Mouse (Mus musculus) neural tube, embryonic 12.5 days (tissue): ENCODE measurements at regions not wholly inside any gene's neighbourhood (a gene's known extent, or its start where the extent isn't known, plus 50 kb on each side); places are given as distances from the start of the nearest gene placed in this dataset.
"Not testable (repeated sequence)": the region's sequence is repeated elsewhere in the genome, so short reads cannot be mapped to it uniquely, and the experiment has no call there.

Experiments used
- ATAC-seq: fragments of 200-750 bp; cut with Nextera tagmentation; 2 replicates; pipeline ENCODE4 v1.8.0; 2017; ENCODE audit warnings: low read depth, mild to moderate bottlenecking, moderate TSS enrichment, moderate library complexity; ENCODE audit not compliant: low FRiP score
- H3K27ac ChIP-seq: fragments of 300-500 bp; sonication (generic); 2 replicates; pipeline ENCODE4 v1.5.1; 2016
- H3K27me3 ChIP-seq: fragments of 300-500 bp; sonication (generic); replicated peaks from 2 replicates; pipeline ENCODE4 v1.6.1; 2016; ENCODE audit warnings: mild to moderate bottlenecking
- H3K36me3 ChIP-seq: fragments of 300-500 bp; sonication (generic); 2 replicates; pipeline ENCODE4 v1.6.1; 2016; ENCODE audit warnings: mild to moderate bottlenecking
- H3K4me1 ChIP-seq: fragments of 300-500 bp; sonication (generic); 2 replicates; pipeline ENCODE4 v1.6.1; 2016
- H3K4me2 ChIP-seq: fragments of 300-500 bp; sonication (generic); replicated peaks from 2 replicates; pipeline ENCODE4 v1.6.1; 2016; ENCODE audit warnings: mild to moderate bottlenecking
- H3K4me3 ChIP-seq: fragments of 300-500 bp; sonication (generic); 2 replicates; pipeline ENCODE4 v1.5.1; 2016
- H3K9ac ChIP-seq: fragments of 300-500 bp; sonication (generic); 2 replicates; pipeline ENCODE4 v1.6.1; 2016; ENCODE audit warnings: mild to moderate bottlenecking
- H3K9me3 ChIP-seq: fragments of 300-500 bp; sonication (generic); 2 replicates; pipeline ENCODE4 v1.6.1; 2016; ENCODE audit warnings: mild to moderate bottlenecking
- WGBS: fragments of 180-500 bp; shearing (Covaris S2); methylation state at CpG from one replicate; pipeline ENCODE4 v1.1.7; 2016; 5-methylcytosine and 5-hydroxymethylcytosine counted together

DNA sequence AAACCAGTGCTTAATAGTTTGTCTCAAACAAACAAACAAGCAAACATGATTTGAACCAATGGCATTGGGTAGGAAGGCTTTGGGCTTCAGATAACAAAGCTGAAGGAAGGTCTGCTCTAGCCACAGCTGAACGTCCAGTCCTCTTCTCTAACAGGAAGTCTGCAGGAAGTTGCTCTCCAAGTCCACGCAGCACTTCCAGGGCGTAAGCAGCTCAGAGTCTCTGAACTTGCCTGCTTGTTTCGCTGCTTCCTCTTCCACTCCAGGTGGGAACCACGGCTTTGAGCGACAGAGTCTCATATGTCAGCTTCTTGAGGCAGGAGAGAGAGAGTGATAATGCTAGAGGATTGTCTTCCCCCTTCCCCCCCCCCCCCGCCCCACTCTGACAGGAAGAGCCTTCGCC lies 123.6 kb downstream of the Tnfrsf21 start:
- Histone ChIP-seq H3K36me3 (no peaks in the 10 kb centered on the region), H3K27ac (no peak overlapping the region), H3K4me3 (no peak overlapping the region), H3K27me3 (no peaks in the 10 kb centered on the region), H3K9me3 (no peaks in the 10 kb centered on the region), H3K4me1 (no peaks in the 10 kb centered on the region), H3K4me2 (no peak overlapping the region), H3K9ac (no peak overlapping the region)
- ATAC-seq = no peak
- 69% methylated on average over 8 of the region's 8 CpGs for WGBS

DNA sequence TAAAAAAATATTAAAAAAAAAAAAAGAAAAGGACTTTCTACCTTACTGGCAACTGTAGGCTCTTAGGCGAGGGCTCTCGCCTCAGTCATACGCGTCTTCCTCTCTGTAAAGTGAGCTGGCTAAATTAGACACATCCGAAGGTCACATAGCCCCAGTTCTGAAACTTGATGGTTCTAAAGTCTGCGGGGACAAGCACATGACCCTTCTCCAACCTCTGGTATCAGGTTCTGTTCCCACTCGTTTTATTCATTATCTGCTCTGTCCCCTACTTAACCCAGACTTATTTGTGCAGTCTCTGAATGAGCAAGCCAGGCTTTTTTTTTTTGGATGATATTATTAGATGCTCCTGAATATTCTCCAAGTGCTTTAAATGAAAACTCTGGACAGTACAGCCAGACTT lies 125.4 kb downstream of the Tnfrsf21 start:
- H3K27ac ChIP-seq = no peak overlapping the region
- WGBS = 91% methylated on average over 7 of the region's 7 CpGs
- no peak overlapping the region for H3K4me2 ChIP-seq

DNA sequence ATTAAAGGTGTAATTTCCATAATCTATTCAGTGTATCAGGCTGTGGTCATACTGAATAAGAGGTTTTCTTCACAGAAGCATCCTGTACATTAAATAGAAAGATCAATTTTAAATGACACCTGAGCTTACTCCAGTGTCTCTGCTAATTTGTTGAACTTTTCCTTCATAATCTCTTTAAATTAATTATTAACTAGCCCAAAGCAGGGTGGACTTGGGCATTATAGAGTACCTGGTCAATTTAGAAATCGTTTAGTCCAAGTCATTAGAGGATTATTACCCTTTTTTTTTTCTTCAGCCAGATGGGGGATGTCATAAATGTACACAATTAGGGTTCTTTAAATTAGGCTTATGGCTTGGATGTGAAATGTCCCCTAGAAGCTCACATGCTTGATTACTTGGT lies 124.4 kb upstream of the Adgrf1 start:
- Histone ChIP-seq H3K27ac (no peak overlapping the region), H3K4me3 (no peak overlapping the region), H3K4me1 (peaks cover 8% of the 10 kb centered on the region), H3K36me3 (no peaks in the 10 kb centered on the region), H3K9me3 (no peaks in the 10 kb centered on the region), H3K9ac (no peak overlapping the region), H3K27me3 (no peaks in the 10 kb centered on the region), H3K4me2 (no peak overlapping the region)
- no peak for ATAC-seq
- 33% methylated on average over 1 of the region's 1 CpGs for WGBS

More for the DNA sequence above, 125.4 kb downstream of the Tnfrsf21 start:
- ATAC-seq = no peak
- no peaks in the 10 kb centered on the region for H3K4me1 ChIP-seq
- H3K27me3 ChIP-seq = no peaks in the 10 kb centered on the region
- H3K4me3 ChIP-seq = no peak overlapping the region
- no peaks in the 10 kb centered on the region for H3K36me3 ChIP-seq
- no peak overlapping the region for H3K9ac ChIP-seq
- H3K9me3 ChIP-seq = no peaks in the 10 kb centered on the region

DNA sequence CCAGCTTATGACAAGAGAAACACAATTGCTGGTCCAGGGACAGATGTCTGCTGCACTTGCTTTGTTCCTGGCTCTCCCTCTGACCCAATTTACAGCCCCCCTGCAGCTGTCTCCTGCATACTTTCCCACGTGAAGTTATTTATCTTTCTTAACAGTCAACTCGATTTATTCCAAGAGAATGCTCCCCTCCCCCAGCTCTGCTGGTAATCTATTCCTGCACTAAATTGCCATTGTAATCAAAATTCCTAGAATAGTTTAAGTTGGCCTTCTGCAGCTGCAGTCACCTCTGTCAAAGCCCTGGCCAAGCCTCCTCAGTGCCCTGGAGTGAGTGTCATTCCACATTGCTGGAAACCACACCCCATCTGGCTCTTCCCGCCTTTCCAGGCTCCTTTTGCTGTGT lies 122.2 kb upstream of the Adgrf1 start:
- H3K9ac ChIP-seq = no peak overlapping the region
- no peak overlapping the region for H3K4me3 ChIP-seq
- no peaks in the 10 kb centered on the region for H3K36me3 ChIP-seq
- H3K27ac ChIP-seq = no peak overlapping the region
- WGBS = 2% methylated on average over 3 of the region's 3 CpGs
- H3K4me2 ChIP-seq = no peak overlapping the region
- peaks cover 8% of the 10 kb centered on the region for H3K4me1 ChIP-seq
- no peak; the same call in 1 of the 2 replicates for ATAC-seq
- H3K9me3 ChIP-seq = no peaks in the 10 kb centered on the region
- H3K27me3 ChIP-seq = no peaks in the 10 kb centered on the region

DNA sequence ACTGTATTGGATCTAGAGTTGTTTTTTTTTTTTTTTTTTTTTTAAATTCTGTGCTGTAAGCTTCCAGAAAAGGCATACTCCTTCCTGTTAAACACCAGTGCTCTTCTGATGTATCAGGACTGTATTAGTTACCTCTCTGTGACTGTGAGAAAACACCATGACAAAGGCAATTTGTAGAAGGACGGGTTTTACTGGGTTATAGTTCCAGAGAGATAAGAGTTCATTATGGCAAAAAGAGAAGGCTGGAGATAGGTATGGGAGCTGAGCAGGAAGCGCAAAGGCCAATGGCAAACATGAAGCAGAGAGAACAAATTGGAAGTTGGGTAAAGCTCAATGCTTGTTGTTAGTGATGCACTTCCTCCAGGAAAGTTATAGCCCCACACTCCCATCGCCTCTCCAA lies 117.5 kb upstream of the Adgrf1 start:
- Histone ChIP-seq H3K4me1 (peaks cover 9% of the 10 kb centered on the region), H3K4me3 (no peak overlapping the region), H3K9me3 (no peaks in the 10 kb centered on the region), H3K9ac (no peak overlapping the region), H3K4me2 (no peak overlapping the region), H3K36me3 (no peaks in the 10 kb centered on the region), H3K27ac (no peak overlapping the region), H3K27me3 (no peaks in the 10 kb centered on the region)
- no peak for ATAC-seq
- 92% methylated on average over 3 of the region's 3 CpGs for WGBS

DNA sequence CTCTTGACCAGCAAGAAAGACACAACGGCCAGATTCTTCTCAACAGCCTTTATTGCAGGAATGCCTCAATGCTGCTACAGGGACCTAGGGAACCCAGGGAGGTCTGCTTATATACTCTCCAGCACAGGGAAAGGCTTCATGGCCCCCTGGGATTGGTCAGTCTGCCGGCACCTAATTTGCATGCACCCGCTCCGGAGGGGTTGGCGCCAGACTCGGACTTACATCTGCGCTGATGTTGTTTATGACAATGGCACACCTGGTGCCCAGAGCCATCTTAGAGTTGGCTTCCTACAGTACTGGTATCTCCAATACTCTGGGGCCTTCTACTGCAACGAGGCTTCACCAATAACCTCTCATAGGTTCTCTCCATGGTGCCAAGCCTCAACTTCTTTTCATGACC lies 114.9 kb upstream of the Adgrf1 start:
- ATAC-seq = not testable (repeated sequence)

DNA sequence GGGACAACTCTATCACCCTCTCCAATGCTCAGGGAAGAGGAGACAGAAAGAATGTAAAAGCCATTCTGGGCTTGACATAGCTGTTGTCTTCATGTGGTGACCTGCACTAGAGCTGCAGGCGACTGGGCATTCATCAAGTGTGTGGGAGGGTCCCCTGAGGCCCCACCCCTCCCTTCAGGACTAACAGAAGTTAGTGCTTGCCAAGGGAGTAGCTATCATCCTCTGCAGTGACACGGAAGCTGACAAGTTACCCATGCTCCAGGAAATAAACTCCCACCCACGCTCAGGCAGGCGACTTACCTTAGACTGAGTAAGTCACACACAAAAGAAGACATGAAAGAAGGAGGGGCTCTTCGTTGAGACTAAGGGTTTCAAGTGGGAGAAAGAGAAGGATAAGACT lies 114.0 kb upstream of the Adgrf1 start:
- 80% methylated on average over 5 of the region's 5 CpGs for WGBS
- peaks cover 15% of the 10 kb centered on the region for H3K4me1 ChIP-seq
- no peak for ATAC-seq
- no peaks in the 10 kb centered on the region for H3K27me3 ChIP-seq
- no peak overlapping the region for H3K4me2 ChIP-seq
- no peaks in the 10 kb centered on the region for H3K9me3 ChIP-seq
- H3K27ac ChIP-seq = no peak overlapping the region
- H3K36me3 ChIP-seq = no peaks in the 10 kb centered on the region
- H3K4me3 ChIP-seq = no peak overlapping the region
- no peak overlapping the region for H3K9ac ChIP-seq

More for the DNA sequence above, 114.9 kb upstream of the Adgrf1 start:
- H3K4me3 ChIP-seq, H3K4me2 ChIP-seq, H3K36me3 ChIP-seq, H3K27me3 ChIP-seq, H3K27ac ChIP-seq, H3K9ac ChIP-seq, H3K9me3 ChIP-seq: not testable (repeated sequence)
- 92% methylated on average over 8 of the region's 8 CpGs for WGBS
- H3K4me1 ChIP-seq = peaks cover 15% of the 10 kb centered on the region

DNA sequence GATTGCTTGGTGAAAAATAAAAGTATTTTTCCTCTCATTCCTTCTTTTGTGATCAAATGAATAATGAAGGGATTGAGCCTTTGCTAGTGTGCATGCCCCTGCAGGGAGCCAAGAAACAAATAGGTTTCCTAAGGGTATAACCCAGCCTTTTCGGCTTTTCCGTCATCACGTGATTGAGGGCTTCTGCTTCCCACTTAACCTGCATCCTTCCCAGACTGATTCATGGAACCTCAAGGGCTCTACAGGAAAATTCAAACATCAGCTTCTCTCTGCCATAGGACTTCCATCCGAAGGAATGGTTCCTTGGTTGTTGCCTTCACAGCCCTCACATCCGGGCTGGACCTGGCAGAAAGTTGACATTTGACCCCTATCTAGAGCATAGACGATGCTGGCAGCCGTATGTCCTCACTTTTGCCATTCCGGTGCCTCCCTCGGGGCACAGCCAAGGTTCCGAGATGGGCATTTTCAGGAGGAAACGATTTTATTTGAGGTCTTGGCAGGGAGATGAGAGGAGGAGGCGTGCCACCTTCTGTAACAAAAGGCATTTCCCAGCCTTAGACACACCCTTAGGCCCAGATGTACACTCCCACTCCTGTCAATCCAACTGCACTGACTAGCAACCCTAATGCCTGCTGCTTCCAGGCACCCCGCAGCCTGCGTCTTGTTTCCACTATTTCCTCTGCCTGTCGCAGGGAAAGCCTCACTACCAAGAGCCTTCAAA lies 112.2 kb upstream of the Adgrf1 start:
- 22% methylated on average over 15 of the region's 15 CpGs for WGBS
- Histone ChIP-seq H3K9me3 (no peaks in the 10 kb centered on the region), H3K27me3 (no peaks in the 10 kb centered on the region), H3K27ac (peak overlapping the region; percentile 27; the same call in 1 of the 2 replicates), H3K36me3 (no peaks in the 10 kb centered on the region), H3K4me1 (peaks cover 15% of the 10 kb centered on the region), H3K4me3 (0 out of 2 replicates have a peak overlapping the region, but pooled peaks have one; percentile 9), H3K9ac (no peak overlapping the region), H3K4me2 (peak overlapping the region; percentile 50)
- ATAC-seq = peak; percentile 92

DNA sequence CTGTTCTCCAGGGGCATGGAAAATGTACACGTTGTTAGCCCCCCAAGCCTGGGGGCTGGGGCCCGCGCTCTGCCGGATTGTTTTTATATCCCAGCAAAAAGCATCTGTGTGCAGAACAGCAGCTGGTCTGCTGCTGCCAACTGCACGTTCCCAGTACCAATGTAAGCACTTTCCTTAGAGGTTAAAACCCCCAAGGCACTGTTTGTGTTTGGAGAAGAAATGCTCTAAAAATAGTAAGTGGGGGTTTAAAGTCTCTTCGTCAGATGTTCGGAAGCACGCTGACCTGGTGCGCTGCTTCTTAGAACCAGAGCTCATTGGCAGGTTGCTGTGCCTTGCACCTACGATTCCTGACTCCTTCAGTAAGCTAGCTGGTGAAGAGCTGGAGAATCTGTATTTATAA lies 111.4 kb upstream of the Adgrf1 start:
- H3K4me3 ChIP-seq = no peak overlapping the region
- H3K4me1 ChIP-seq = peaks cover 15% of the 10 kb centered on the region
- no peaks in the 10 kb centered on the region for H3K36me3 ChIP-seq
- no peak overlapping the region for H3K27ac ChIP-seq
- WGBS = 38% methylated on average over 10 of the region's 10 CpGs
- H3K27me3 ChIP-seq = no peaks in the 10 kb centered on the region
- peak; percentile 71; the same call in 1 of the 2 replicates for ATAC-seq
- H3K9ac ChIP-seq = no peak overlapping the region
- no peaks in the 10 kb centered on the region for H3K9me3 ChIP-seq
- peak overlapping the region; percentile 50 for H3K4me2 ChIP-seq

DNA sequence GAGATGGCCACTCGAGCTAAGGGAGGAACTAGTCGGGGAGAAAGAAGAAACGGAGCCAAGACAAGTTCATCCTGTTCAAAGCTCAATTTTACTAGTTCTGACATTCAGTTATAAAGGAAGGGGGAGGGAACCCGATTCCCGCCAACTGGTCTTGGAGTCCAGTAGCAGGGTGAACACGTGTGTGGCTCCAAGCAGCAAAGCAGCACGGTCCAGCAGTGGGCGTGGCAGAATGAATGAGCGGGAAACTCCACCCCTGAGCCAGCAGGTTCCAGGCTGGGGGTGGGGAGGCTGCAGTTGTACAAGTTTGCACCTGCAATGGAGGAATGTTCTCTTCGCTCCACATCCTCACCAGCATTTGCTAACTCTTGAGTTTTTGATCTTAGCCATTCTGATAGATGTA lies 108.8 kb upstream of the Adgrf1 start:
- not testable (repeated sequence) for H3K27me3 ChIP-seq, H3K9ac ChIP-seq, H3K4me3 ChIP-seq, H3K27ac ChIP-seq, H3K36me3 ChIP-seq, H3K4me2 ChIP-seq, H3K9me3 ChIP-seq, ATAC-seq
- WGBS = 70% methylated on average over 10 of the region's 10 CpGs
- H3K4me1 ChIP-seq = peaks cover 15% of the 10 kb centered on the region

DNA sequence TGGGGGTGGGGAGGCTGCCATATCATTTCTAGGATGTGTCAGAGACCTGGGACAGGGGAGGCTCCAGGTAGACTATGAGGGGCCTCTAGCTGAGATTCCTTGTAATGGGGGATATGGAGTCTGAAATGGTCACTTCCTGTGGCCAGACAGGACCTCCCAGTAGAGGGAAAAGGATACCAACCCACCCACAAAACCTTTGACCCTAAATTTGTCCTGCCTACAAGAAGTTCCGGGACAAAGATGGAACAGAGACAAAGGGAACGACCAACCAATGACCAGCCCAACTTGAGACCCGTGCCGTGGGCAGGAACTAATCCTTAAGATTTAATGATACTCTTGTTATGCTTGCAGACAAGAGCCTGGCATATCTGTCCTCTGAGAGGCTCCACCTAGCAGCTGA lies 107.0 kb upstream of the Adgrf1 start:
- Histone ChIP-seq H3K4me2 (no peak overlapping the region), H3K27me3 (no peaks in the 10 kb centered on the region), H3K4me1 (peaks cover 9% of the 10 kb centered on the region), H3K9me3 (no peaks in the 10 kb centered on the region), H3K9ac (no peak overlapping the region), H3K36me3 (no peaks in the 10 kb centered on the region), H3K4me3 (no peak overlapping the region), H3K27ac (no peak overlapping the region)
- no peak for ATAC-seq
- 88% methylated on average over 4 of the region's 4 CpGs for WGBS

DNA sequence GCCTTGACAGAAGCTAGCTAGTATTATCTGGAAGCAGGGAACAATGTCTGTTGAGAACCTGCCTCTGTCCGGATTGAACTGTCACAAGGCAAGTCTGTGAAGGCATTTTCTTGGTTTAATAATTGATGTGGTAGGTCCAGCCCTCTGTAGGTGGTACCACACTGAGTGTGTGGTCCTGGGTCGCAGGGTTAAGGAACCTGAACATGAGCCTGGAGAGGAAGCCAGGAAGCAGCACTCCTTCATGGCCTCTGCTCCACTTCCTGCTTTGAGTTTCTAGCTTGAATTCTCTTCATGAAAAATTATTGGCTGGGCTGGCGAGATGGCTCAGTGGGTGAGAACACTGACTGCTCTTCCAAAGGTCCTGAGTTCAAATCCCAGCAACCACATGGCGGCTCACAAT lies 104.0 kb upstream of the Adgrf1 start:
- Histone ChIP-seq H3K9ac (no peak overlapping the region), H3K27ac (no peak overlapping the region), H3K9me3 (no peaks in the 10 kb centered on the region), H3K27me3 (no peaks in the 10 kb centered on the region), H3K4me3 (no peak overlapping the region), H3K4me2 (no peak overlapping the region), H3K36me3 (no peaks in the 10 kb centered on the region), H3K4me1 (no peaks in the 10 kb centered on the region)
- ATAC-seq = no peak
- 73% methylated on average over 4 of the region's 4 CpGs for WGBS

DNA sequence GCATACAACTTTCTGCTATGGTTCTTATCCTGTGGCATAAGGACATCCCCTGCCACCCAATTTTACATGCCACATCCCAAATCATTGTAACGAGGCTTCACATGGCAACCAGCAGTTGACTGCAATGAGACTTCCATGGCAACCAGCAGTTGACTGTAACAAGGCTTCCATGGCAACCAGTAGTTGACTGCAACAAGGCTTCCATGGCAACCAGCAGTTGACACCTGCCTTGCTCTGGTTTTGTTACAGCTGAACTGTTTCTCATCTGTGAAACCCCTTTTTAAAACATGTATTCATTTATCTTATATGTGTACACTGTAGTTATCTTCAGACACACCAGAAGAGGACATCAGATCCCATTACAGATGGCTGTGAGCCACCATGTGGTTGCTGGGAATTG lies 100.7 kb upstream of the Adgrf1 start:
- Histone ChIP-seq H3K9ac (no peak overlapping the region), H3K9me3 (no peaks in the 10 kb centered on the region), H3K4me1 (no peaks in the 10 kb centered on the region), H3K4me2 (no peak overlapping the region), H3K27me3 (no peaks in the 10 kb centered on the region), H3K36me3 (no peaks in the 10 kb centered on the region), H3K4me3 (no peak overlapping the region), H3K27ac (no peak overlapping the region)
- no peak for ATAC-seq
- 51% methylated on average over 1 of the region's 1 CpGs for WGBS
